Mouse (Mus musculus): ENCODE results near the gene Ttc7b.

DNA sequence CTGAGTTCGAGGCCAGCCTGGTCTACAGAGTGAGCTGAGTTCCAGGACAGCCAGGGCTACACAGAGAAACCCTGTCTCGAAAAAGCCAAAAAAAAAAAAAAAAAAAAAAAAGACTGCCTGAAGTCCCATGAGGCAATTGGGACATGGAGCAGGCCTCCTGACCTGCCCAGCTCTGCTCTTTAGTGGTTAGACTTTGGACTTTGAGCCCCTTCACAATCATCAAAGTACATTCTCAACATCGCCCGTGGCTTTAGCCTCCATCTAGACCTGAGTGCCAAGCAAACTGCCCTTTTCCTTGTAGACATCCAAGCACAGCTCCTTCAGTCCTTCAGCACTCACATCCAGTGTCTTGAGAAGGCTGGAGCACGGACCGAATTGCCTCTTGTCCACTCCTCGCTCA is 164.2 kb downstream of the Ttc7b start:
- TF ChIP-seq CTCF (IDR thresholded peaks at IDR 0.05; ENCODE audit: low read depth, low read length), result no peak
- no peak for TF ChIP-seq POLR2AphosphoS5 (IDR thresholded peaks at IDR 0.05; ENCODE audit: insufficient replicate concordance, low read depth, low read length)
- TF ChIP-seq GATA1 (IDR thresholded peaks at IDR 0.05; ENCODE audit: borderline replicate concordance, low read length), result no peak
- no peak for TF ChIP-seq GATA2 (IDR thresholded peaks at IDR 0.05; ENCODE audit: borderline replicate concordance, low read depth, low read length)
- TF ChIP-seq TAL1 (conservative IDR thresholded peaks at IDR 0.05; ENCODE audit: low read depth, low read length), result no peak
